Mouse (Mus musculus): ENCODE measurements around the gene Lats2. TPM values are rescaled to one million over a fixed set of nuclear protein-coding genes. Genes with fewer than 3 reads are reported as not detected.
A peak's percentile ranks its signal among the peaks of the same experiment; 100 is the strongest.

Gene Lats2
- 11.5 and 13.4 TPM in 2 replicates for polyA plus RNA-seq (2015; fragmentation: Nextera tagmentation; extraction: Ambion mirVana)

- H3K9me3 ChIP-seq (ENCODE audit: control insufficient read depth, low read length), result no peaks in the 10 kb centered on the region
- H3K4me1 ChIP-seq (ENCODE audit: control insufficient read depth, insufficient read depth, low read length), result 0 out of 2 replicates have a peak, but pooled peaks cover 3% of the 10 kb centered on the region
- no peak within 1 kb of the TSS for H3K4me3 ChIP-seq (ENCODE audit: low read length)
- ATAC-seq, result no peak
- no peak within 1 kb of the TSS for H3K9ac ChIP-seq (ENCODE audit: low read depth, low read length)
- 78% methylated on average over 4 of the region's 4 CpGs for WGBS
- no peaks in the 10 kb centered on the region for H3K36me3 ChIP-seq (ENCODE audit: control insufficient read depth, insufficient read depth, low read length)
- H3K27ac ChIP-seq (ENCODE audit: low read length), result no peak within 1 kb of the TSS
- no peak within 1 kb of the TSS for H3K4me2 ChIP-seq (ENCODE audit: low read depth, low read length)
- no peaks in the 10 kb centered on the region for H3K27me3 ChIP-seq (replicated peaks; ENCODE audit: control insufficient read depth, insufficient read depth, low read length)
Observed at GRCm38 (mm10) chr14:57758237-57758636, at the start of gene Lats2. Gene Lats2, minus strand, starts transcription at chr14:57758388.

DNA sequence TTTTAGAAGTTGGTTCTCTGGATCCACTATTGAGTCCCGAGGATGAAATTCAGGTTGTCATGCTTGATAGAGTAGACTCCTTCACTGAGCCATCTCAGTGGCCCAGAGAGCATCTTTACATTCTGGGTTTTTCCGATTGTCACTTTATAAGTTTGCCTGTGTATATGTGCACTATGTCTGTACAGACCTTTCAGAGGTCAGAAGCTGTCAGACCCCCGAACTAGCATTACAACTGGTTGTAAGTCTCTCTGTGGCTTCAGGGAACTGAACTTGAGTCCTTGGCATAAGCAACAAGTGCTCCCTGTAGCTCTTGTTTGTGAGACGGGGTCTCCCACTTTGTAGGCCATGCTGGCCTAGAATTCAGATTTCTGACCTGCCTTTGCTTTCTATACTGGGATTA is 45.5 kb upstream of the Lats2 start:
- H3K4me2 ChIP-seq (ENCODE audit: low read depth, low read length), result no peak overlapping the region
- H3K36me3 ChIP-seq (ENCODE audit: control insufficient read depth, insufficient read depth, low read length), result peaks cover 12% of the 10 kb centered on the region; the same call in 1 of the 2 replicates
- 86% methylated on average over 4 of the region's 4 CpGs for WGBS

GRCm38 (mm10) chr14:57797991-57798931 is 40.1 kb upstream of the Lats2 start, which contains the start of gene Sap18:
Gene Sap18, plus strand, starts transcription at chr14:57798180.
- H3K4me3 ChIP-seq (ENCODE audit: low read length), result peak within 1 kb of the TSS; percentile 78
- peaks cover 10% of the 10 kb centered on the region for H3K4me1 ChIP-seq (ENCODE audit: control insufficient read depth, insufficient read depth, low read length)
- peak within 1 kb of the TSS; percentile 86 for H3K4me2 ChIP-seq (ENCODE audit: low read depth, low read length)
- H3K36me3 ChIP-seq (ENCODE audit: control insufficient read depth, insufficient read depth, low read length), result 0 out of 2 replicates have a peak, but pooled peaks cover 4% of the 10 kb centered on the region
- H3K27me3 ChIP-seq (replicated peaks; ENCODE audit: control insufficient read depth, insufficient read depth, low read length), result no peaks in the 10 kb centered on the region
- H3K9ac ChIP-seq (ENCODE audit: low read depth, low read length), result peak within 1 kb of the TSS; percentile 90
- peak within 1 kb of the TSS; percentile 45 for H3K27ac ChIP-seq (ENCODE audit: low read length)
- no peaks in the 10 kb centered on the region for H3K9me3 ChIP-seq (ENCODE audit: control insufficient read depth, low read length)
- under 1% methylated on average over 99 of the region's 99 CpGs for WGBS
- ATAC-seq, result peak; percentile 98

More for the DNA sequence above, 45.5 kb upstream of the Lats2 start:
- no peak overlapping the region for H3K4me3 ChIP-seq (ENCODE audit: low read length)
- no peaks in the 10 kb centered on the region for H3K9me3 ChIP-seq (ENCODE audit: control insufficient read depth, low read length)
- no peak for ATAC-seq
- no peak overlapping the region for H3K27ac ChIP-seq (ENCODE audit: low read length)
- H3K9ac ChIP-seq (ENCODE audit: low read depth, low read length), result no peak overlapping the region
- H3K27me3 ChIP-seq (replicated peaks; ENCODE audit: control insufficient read depth, insufficient read depth, low read length), result no peaks in the 10 kb centered on the region
- H3K4me1 ChIP-seq (ENCODE audit: control insufficient read depth, insufficient read depth, low read length), result peaks cover 10% of the 10 kb centered on the region

DNA sequence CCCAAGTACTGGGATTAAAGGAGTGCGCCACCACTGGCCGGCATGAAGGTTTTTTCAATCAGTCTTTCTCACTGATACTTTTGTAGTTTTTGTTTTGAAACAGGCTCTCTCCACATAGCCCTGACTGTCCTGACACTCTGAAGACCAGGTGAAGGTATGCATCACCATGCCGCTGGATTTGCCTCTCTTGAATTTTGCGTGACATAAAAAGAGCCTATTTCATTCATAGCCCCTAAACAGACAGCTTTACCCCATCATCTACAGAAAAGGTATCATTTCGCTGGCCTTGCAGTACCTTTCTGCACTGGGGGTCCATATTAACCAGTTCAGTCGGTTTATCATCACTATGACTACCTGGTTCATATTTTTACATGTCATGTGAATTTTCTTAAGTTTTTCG is 39.4 kb upstream of the Lats2 start:
- 0 out of 2 replicates have a peak, but pooled peaks cover 1% of the 10 kb centered on the region for H3K36me3 ChIP-seq (ENCODE audit: control insufficient read depth, insufficient read depth, low read length)
- peaks cover 10% of the 10 kb centered on the region for H3K4me1 ChIP-seq (ENCODE audit: control insufficient read depth, insufficient read depth, low read length)
- WGBS, result 13% methylated on average over 7 of the region's 7 CpGs
- peak overlapping the region; percentile 74 for H3K4me2 ChIP-seq (ENCODE audit: low read depth, low read length)
- no peaks in the 10 kb centered on the region for H3K27me3 ChIP-seq (replicated peaks; ENCODE audit: control insufficient read depth, insufficient read depth, low read length)
- H3K9ac ChIP-seq (ENCODE audit: low read depth, low read length), result peak overlapping the region; percentile 61
- H3K9me3 ChIP-seq (ENCODE audit: control insufficient read depth, low read length), result no peaks in the 10 kb centered on the region
- no peak overlapping the region for H3K27ac ChIP-seq (ENCODE audit: low read length)
- H3K4me3 ChIP-seq (ENCODE audit: low read length), result peak overlapping the region; percentile 78
- ATAC-seq, result peak; percentile 43

DNA sequence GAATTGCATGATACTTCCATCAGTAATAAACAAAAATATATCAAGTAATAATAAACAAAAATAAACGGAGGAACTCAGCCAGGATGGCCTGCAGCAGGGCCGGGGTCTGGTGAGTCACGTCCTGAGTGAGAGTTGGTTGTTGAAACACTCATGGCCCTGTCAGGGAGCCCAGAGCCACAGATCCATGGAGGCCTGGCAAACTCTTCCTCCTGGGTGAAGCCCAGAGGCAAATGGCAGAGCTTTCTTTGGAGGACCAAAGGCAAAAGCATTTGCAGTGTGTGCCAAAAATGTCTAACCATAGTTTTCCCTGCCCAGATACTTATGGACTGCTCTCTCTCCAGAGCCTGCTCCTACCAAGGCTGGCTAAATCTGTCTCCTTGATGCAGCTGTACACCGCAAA is 33.0 kb upstream of the Lats2 start:
- H3K4me2 ChIP-seq (ENCODE audit: low read depth, low read length), result no peak overlapping the region
- no peak overlapping the region for H3K4me3 ChIP-seq (ENCODE audit: low read length)
- no peak overlapping the region for H3K9ac ChIP-seq (ENCODE audit: low read depth, low read length)
- no peaks in the 10 kb centered on the region for H3K36me3 ChIP-seq (ENCODE audit: control insufficient read depth, insufficient read depth, low read length)
- no peak for ATAC-seq
- 67% methylated on average over 4 of the region's 4 CpGs for WGBS
- H3K9me3 ChIP-seq (ENCODE audit: control insufficient read depth, low read length), result no peaks in the 10 kb centered on the region
- 0 out of 2 replicates have a peak, but pooled peaks cover 2% of the 10 kb centered on the region for H3K4me1 ChIP-seq (ENCODE audit: control insufficient read depth, insufficient read depth, low read length)
- H3K27me3 ChIP-seq (replicated peaks; ENCODE audit: control insufficient read depth, insufficient read depth, low read length), result no peaks in the 10 kb centered on the region
- H3K27ac ChIP-seq (ENCODE audit: low read length), result no peak overlapping the region

GRCm38 (mm10) chr14:57789759-57790158 is 31.6 kb upstream of the Lats2 start:
- WGBS, result 88% methylated on average over 9 of the region's 9 CpGs
- H3K9ac ChIP-seq (ENCODE audit: low read depth, low read length), result no peak overlapping the region
- H3K9me3 ChIP-seq (ENCODE audit: control insufficient read depth, low read length), result no peaks in the 10 kb centered on the region
- no peak overlapping the region for H3K4me2 ChIP-seq (ENCODE audit: low read depth, low read length)
- no peak overlapping the region for H3K27ac ChIP-seq (ENCODE audit: low read length)
- no peaks in the 10 kb centered on the region for H3K27me3 ChIP-seq (replicated peaks; ENCODE audit: control insufficient read depth, insufficient read depth, low read length)
- H3K36me3 ChIP-seq (ENCODE audit: control insufficient read depth, insufficient read depth, low read length), result no peaks in the 10 kb centered on the region
- ATAC-seq, result no peak
- 0 out of 2 replicates have a peak, but pooled peaks cover 2% of the 10 kb centered on the region for H3K4me1 ChIP-seq (ENCODE audit: control insufficient read depth, insufficient read depth, low read length)
- H3K4me3 ChIP-seq (ENCODE audit: low read length), result no peak overlapping the region

- Histone ChIP-seq H3K4me2 (ENCODE audit: low read depth, low read length) (no peak overlapping the region), H3K27me3 (replicated peaks; ENCODE audit: control insufficient read depth, insufficient read depth, low read length) (no peaks in the 10 kb centered on the region), H3K9ac (ENCODE audit: low read depth, low read length) (no peak overlapping the region), H3K4me3 (ENCODE audit: low read length) (no peak overlapping the region), H3K9me3 (ENCODE audit: control insufficient read depth, low read length) (no peaks in the 10 kb centered on the region), H3K36me3 (ENCODE audit: control insufficient read depth, insufficient read depth, low read length) (no peaks in the 10 kb centered on the region), H3K4me1 (ENCODE audit: control insufficient read depth, insufficient read depth, low read length) (0 out of 2 replicates have a peak, but pooled peaks cover 2% of the 10 kb centered on the region), H3K27ac (ENCODE audit: low read length) (no peak overlapping the region)
- 76% methylated on average over 2 of the region's 2 CpGs for WGBS
- ATAC-seq, result no peak
Observed at GRCm38 (mm10) chr14:57789311-57789710, 31.1 kb upstream of the Lats2 start.

- H3K9me3 ChIP-seq (ENCODE audit: control insufficient read depth, low read length), result no peaks in the 10 kb centered on the region
Observed at GRCm38 (mm10) chr14:57787406-57787805, 29.2 kb upstream of the Lats2 start.

DNA sequence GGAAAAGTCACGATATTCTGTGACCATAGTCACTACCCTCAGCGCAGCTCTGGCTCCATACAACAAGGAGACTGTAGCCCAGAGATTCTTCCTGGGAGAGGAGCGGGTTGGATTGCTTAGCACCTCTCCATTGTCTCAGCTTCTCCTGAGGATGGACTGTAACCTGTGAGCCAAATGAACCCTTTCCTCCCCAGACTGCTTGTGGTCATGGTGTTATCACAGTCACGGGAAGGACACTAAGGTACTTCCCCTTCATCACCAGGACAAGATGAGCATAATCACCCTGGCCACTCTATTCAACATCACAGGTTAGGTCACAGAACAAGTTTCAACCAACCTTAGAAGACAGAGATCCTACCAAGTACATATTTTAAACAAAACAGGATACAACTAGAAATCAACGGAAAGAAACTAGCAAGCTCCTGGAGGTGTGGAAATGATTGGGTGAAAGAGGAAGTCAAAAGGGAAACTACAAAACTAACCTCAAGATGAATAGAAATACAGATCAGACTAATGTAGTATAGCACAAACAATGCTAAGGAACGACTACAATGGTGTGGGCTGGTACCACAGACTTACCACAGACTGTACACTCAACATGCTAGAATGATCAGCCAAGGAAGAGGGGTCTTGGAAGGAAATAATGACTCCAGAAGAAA is 14.1 kb upstream of the Lats2 start:
- Histone ChIP-seq H3K36me3 (ENCODE audit: control insufficient read depth, insufficient read depth, low read length) (no peaks in the 10 kb centered on the region), H3K9me3 (ENCODE audit: control insufficient read depth, low read length) (no peaks in the 10 kb centered on the region), H3K27me3 (replicated peaks; ENCODE audit: control insufficient read depth, insufficient read depth, low read length) (no peaks in the 10 kb centered on the region), H3K9ac (ENCODE audit: low read depth, low read length) (no peak overlapping the region), H3K27ac (ENCODE audit: low read length) (no peak overlapping the region), H3K4me3 (ENCODE audit: low read length) (no peak overlapping the region), H3K4me1 (ENCODE audit: control insufficient read depth, insufficient read depth, low read length) (no peaks in the 10 kb centered on the region), H3K4me2 (ENCODE audit: low read depth, low read length) (no peak overlapping the region)
- WGBS, result 76% methylated on average over 6 of the region's 6 CpGs
- no peak for ATAC-seq

More at GRCm38 (mm10) chr14:57787406-57787805, 29.2 kb upstream of the Lats2 start:
- WGBS, result 40% methylated on average over 4 of the region's 4 CpGs
- Histone ChIP-seq H3K27me3 (replicated peaks; ENCODE audit: control insufficient read depth, insufficient read depth, low read length) (no peaks in the 10 kb centered on the region), H3K4me2 (ENCODE audit: low read depth, low read length) (no peak overlapping the region), H3K4me3 (ENCODE audit: low read length) (no peak overlapping the region), H3K4me1 (ENCODE audit: control insufficient read depth, insufficient read depth, low read length) (0 out of 2 replicates have a peak, but pooled peaks cover 2% of the 10 kb centered on the region), H3K36me3 (ENCODE audit: control insufficient read depth, insufficient read depth, low read length) (no peaks in the 10 kb centered on the region), H3K9ac (ENCODE audit: low read depth, low read length) (no peak overlapping the region), H3K27ac (ENCODE audit: low read length) (no peak overlapping the region)
- ATAC-seq, result no peak
